In genomic region chr15:86058394-86058915, GRCm38 (mm10) we compare ENCODE assay signal across 8 mouse cellular contexts. TPM values are rescaled to one million over a fixed set of nuclear protein-coding genes. Genes with fewer than 3 reads are reported as not detected.
DNase-seq lines count a peak whose midpoint lies in the region; ATAC-seq lines count a peak whose summit lies in the region.

No protein-coding gene starts in this region.

- peak; percentile 76 for DNase-seq in adrenal gland, adult 8-10 months
- peak; percentile 80 for DNase-seq in embryo, embryonic 11.5 days (ENCODE audit: low read depth, low spot score)
- DNase-seq in gastrocnemius, postnatal 25 days = peak; percentile 84
- DNase-seq in left cerebral cortex, postnatal 25 days (ENCODE audit: low spot score in 2 of 2) = peak; percentile 90 to 91
- DNase-seq in mesoderm, embryonic 11.5 days (ENCODE audit: low read depth, low spot score) = peak; percentile 87
- DNase-seq in right cerebral cortex, postnatal 4 days = peak; percentile 98

- peak overlapping the region; percentile 73 for H3K27ac ChIP-seq in intestine, embryonic 15.5 days

- peak; percentile 85 for ATAC-seq in intestine, embryonic 15.5 days
- ATAC-seq in monocyte, adult 5-6 weeks (replicated peaks; ENCODE audit: insufficient number of reproducible peaks, low FRiP score, low TSS enrichment, poor library complexity, severe bottlenecking) = no peak; the same call in 1 of the 2 replicates

- H3K36me3 ChIP-seq in intestine, embryonic 15.5 days = no peaks in the 10 kb centered on the region

- H3K27me3 ChIP-seq in intestine, embryonic 15.5 days (replicated peaks) = no peaks in the 10 kb centered on the region

- peak overlapping the region; percentile 89 for H3K4me2 ChIP-seq in intestine, embryonic 15.5 days (replicated peaks)

- no peaks in the 10 kb centered on the region for H3K9me3 ChIP-seq in intestine, embryonic 15.5 days

- H3K9ac ChIP-seq in intestine, embryonic 15.5 days = peak overlapping the region; percentile 81

- H3K4me1 ChIP-seq in intestine, embryonic 15.5 days (replicated peaks) = peaks cover 42% of the 10 kb centered on the region

- peak overlapping the region; percentile 86 for H3K4me3 ChIP-seq in intestine, embryonic 15.5 days (replicated peaks)

- intact Hi-C loops in left cerebral cortex, postnatal 25 days (cut with DNase I) = loop anchor here (1.0 kb wide), 1 partner anchor 28 kb away; no protein-coding TSS in a partner anchor

- under 1% methylated on average over 58 of the region's 70 CpGs for WGBS in intestine, embryonic 15.5 days

RNA-seq across cellular contexts. Expression of gene Gramd4, which starts 1.0 kb away (rescaled TPM):
- total RNA-seq in adrenal gland, adult 8-10 months (2022) = 10 to 100 TPM; 15.4 to 22.2 (median 17.5) TPM
- 1 to 10 TPM; 4.2 to 9.7 TPM for total RNA-seq in gastrocnemius, postnatal 25 days (2021)
- polyA plus RNA-seq in intestine, embryonic 15.5 days (2015; fragmentation: Nextera tagmentation; extraction: Ambion mirVana) = 12.4 and 13.6 TPM in 2 replicates
- total RNA-seq in left cerebral cortex, postnatal 25 days (2021) = 10 to 100 TPM; 42.0 to 47.6 TPM
- 112 to 191 TPM (median 137 TPM) in 3 replicates for total RNA-seq in monocyte, adult 5-6 weeks (2017)

RNA-seq across cellular contexts. Expression of gene Celsr1, which starts 24.9 kb away (rescaled TPM):
- total RNA-seq in adrenal gland, adult 8-10 months (2022) = 10 to 100 TPM in 2 of 4 experiments, 1 to 10 TPM in 2; 5.2 to 16.1 (median 8.7) TPM
- under 1 TPM; 0.31 to 0.43 TPM for total RNA-seq in gastrocnemius, postnatal 25 days (2021)
- polyA plus RNA-seq in intestine, embryonic 15.5 days (2015; fragmentation: Nextera tagmentation; extraction: Ambion mirVana) = 1.1 TPM in 2 replicates
- 1 to 10 TPM; 3.1 to 3.9 TPM for total RNA-seq in left cerebral cortex, postnatal 25 days (2021)
- total RNA-seq in monocyte, adult 5-6 weeks (2017) = 0.11 to 2.1 TPM (median 0.76 TPM) in 3 replicates
